Mouse (Mus musculus) liver (tissue): Measurements from ENCODE around the gene Prrc2b.

Experiments used
- DNase-seq: peaks from one replicate; pipeline ENCODE4 v3.0.0-alpha.2; 2020; ENCODE audit warnings: mixed read lengths

Gene Prrc2b

DNA sequence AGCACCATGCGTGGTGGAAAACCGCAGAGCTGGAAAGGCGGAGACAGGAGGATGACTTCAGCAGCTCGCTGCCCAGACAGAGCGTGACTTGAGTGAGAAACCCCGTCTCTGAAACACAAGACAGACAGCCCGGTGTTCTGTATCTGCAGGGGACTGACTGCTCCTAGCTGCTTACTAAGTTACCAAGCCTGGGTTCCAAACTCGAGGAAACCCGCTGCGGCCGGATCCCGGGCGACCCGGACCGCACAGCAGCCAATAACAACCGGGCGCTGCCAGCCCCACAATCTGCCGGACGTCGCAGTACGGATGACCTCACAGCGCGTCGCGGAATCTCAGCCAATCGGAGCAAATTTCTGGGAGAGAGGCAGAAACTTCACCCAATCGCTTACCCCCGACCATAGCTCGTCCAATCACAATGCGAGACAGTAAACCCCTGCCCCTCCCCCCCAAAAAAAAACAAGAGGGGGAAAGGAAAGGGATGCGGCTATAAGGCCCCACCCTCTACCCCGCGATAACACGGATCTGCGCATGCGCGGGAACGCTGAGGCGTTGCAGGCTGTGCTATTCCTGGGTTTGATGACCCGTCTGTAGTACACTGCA is 13.1 kb upstream of the Prrc2b start:
- DNase-seq: peak; percentile 98

DNA sequence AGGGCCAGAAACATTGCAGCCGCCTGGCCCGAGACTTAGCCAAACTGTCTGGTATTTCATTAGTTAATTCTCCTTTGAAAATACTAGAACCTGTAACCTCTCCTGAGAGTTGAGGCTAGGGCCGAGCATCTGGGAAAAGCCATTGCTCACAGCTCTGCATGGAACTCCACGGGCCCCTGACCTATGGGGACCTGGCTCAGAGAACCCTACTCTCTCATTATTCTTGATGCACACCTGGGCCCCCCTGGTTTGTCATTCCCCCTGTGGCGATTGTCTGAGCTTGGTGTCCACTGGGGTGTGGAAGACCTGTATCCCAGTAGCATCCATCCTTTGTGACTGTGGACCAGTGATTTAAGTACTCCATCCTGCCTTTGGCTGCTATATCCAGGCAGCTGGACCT is 11.5 kb upstream of the Prrc2b start:
- DNase-seq: peak; percentile 3

DNA sequence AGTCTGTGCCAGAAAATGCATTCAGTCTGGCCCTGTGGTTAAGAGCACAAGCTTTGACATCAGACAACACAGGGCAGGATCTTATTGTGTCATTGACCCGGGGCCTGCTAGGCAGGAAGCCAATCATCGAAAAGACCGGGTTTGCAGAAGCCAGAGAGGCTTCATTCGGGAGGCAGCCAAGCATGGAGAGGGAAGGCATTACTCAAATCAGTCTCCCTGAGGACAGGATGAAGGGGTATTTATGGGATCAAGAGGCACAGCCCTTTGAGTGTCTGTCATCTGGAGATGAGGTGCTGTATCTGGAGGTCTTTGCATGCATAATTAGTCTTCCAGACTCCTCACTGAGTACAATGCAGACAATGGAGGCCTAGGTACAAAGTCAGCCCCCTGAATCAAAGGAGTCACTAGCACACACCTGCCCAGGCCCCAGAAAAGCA is 10.4 kb upstream of the Prrc2b start:
- DNase-seq: peak; percentile 7

DNA sequence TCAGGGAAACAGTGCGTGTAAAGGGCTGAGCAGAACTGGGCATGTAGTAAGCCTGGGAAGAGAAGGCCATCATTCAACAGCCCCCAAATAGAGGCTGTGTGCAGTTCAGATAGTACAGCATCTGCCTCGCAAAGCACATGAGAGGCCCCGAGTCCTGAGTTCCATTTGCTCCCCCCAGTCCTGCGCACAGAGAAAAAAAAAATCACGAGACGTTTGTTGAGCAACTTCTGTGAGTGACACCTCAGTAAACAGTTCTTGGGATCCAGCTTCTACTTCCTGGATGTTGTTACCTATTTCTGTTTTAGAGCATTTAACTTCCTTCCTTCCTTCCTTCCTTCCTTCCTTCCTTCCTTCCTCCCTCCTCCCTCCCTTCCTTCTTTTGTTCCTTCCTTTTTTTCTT is 9.3 kb upstream of the Prrc2b start:
- DNase-seq: peak; percentile 1

DNA sequence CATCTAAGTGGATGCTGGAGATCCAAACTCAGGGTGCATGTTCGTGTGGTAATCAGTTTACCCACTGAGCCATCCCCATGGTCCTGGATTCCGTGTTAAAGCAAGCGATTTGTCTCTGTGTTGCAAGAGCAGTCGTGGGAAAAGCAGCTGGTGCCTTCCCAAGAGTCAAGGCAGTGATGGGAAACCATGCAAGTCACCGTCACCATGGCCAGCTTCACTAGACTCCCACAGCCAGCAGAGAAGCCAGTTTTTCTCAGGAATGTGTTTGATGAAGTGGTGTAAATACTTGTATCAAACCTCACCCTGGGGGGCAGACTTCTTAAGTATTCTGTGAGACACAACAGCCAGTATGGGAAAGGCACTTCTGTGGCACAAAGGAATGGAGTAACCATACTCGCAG is 8.5 kb upstream of the Prrc2b start:
- DNase-seq: no peak

DNA sequence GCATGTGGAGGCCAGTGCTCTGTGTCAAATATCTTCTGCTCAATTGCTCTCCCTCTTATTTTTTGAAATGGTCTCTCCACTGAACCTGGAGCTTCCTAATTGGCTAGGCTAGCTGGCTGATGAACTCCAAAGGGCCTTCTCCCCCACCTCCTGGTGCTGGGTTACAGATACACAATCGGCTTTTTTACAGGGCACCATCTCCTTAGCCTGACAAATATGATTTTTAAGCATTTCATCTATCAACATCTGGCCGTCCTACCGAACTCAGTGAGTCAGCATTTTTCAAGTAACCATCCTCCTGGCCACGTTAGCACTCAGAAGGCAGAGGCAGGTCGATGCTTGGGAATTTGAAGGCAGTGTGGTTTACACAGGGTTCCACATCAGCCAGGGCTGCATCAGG is 6.2 kb upstream of the Prrc2b start:
- peak; percentile 36 for DNase-seq

DNA sequence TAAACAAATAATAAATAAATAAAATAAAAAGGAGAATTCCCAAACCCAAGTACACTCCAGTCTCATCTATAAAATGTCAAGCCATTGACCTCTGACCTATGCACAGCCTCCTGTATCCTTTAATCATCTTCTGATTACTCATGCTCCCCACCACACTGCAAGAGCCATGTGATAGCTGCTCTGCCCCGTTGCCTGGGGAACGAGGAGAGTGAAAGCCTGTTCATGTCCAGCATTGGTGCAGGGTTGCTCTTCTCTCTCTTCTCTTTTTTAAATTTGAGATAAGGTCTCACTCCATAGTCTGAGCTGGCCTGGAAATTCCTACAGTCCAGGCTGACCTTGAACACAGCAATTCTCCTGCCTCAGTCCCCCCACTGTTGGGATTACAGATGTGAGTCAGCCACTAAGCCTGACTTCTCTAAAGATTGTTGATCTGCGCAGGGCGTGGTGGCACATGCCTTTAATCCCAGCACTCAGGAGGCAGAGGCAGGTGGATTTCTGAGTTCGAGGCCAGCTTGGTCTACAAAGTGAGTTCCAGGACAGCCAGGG is 4.2 kb upstream of the Prrc2b start:
- peak; percentile 6 for DNase-seq

DNA sequence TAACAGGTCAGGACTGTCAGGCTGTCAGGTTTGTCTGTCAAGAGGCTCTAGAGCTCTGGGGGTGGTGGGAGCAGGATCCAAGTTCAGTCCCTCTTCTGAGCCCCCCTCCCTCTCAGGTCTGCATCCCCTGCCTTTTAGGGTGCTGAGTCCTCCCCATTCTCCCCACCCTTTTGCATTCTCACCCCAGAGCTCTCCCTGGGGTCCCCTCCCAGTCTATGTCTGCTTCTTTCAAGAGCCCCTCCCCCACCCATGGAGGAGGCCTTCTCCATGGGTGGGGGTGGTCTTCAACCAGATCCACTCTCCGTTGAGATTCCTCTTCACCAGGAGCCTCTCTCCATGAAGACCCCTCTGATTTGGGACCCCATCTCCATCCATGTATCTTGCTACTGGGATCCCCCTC is 747 bp upstream of the Prrc2b start:
- no peak for DNase-seq

DNA sequence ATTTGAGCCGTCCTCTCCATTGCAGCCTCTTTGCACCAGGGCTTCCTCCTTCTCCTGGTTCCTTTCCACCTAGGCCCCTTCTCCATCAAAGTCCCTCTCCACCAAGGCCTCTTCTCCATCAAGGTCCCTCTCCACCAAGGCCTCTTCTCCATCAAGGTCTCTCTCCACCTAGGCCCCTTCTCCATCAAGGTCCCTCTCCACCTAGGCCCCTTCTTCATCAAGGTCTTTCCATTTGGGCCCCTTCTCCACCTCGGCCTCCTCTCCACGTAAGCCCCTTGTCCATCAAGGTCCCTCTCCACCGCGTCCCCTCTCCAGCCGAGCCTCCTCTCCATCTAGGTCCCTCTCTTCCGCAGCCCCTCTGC is 339 bp upstream of the Prrc2b start:
- DNase-seq: no peak

DNA sequence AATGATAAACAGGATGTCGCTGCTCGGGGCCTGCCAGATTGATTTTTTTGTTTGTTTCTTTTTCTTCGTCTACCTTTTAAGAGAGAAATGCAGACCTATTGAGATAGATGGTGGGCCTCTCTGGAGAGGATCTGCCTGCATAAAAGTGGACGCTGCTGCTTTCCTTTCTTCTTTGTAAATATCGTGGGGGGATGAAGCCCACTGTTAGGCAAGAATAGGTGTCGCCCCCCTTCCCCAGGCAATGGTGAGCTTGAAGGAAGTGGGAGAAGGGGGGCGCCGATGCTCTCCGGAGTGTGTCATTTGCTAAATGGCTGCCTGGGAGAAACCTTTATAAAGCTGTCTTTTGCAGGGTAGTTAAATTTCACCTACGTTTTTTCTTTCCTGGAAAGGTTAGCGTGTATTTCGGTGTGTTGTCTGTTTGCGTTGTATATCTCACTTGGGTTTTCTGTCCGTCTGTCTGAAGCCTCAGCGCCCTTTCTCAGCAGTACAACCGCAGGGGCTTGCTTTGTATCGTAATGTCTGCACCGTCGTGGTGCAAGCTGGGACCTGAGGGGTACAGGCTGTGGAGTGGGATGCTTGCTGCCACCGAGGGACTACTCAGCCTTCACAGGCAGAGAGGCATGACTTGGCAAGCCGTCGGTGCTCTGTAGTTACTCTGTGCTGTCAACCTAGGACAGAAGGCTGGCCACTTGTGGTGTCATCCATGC is 931 bp downstream of the Prrc2b start:
- peak; percentile 72 for DNase-seq

DNA sequence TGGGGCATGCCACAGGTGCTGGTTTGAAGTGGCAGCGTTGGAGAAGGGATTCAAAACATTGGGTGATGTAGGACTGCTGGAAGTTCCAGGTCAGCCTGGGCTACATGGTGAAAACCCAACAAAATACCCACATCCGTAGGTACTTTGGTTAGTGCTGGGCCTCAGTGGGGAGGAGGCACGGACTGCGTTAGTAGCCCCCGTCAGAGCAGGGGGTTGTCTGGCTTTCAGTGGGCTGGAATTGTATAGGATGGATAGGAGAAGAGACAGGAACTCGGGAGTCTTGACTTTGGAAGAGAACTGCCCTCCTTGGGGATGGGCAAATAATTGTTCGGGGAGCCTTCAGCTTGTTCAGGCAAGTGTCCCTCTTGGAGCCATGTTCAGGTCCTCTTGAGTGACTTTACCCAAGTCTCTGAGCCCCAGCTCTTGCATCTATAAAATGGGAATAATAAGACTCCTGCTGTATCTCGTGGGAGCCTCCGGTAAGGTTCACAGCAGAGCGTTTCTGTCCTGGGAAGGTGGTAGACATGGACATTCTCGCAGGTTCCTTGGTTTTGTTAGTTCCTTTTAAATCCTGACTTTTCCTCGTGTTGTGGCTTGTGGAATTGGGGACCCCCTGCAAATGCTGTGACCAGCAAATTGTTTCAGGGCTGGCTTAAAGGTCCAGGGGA is 1.6 kb downstream of the Prrc2b start:
- no peak for DNase-seq

DNA sequence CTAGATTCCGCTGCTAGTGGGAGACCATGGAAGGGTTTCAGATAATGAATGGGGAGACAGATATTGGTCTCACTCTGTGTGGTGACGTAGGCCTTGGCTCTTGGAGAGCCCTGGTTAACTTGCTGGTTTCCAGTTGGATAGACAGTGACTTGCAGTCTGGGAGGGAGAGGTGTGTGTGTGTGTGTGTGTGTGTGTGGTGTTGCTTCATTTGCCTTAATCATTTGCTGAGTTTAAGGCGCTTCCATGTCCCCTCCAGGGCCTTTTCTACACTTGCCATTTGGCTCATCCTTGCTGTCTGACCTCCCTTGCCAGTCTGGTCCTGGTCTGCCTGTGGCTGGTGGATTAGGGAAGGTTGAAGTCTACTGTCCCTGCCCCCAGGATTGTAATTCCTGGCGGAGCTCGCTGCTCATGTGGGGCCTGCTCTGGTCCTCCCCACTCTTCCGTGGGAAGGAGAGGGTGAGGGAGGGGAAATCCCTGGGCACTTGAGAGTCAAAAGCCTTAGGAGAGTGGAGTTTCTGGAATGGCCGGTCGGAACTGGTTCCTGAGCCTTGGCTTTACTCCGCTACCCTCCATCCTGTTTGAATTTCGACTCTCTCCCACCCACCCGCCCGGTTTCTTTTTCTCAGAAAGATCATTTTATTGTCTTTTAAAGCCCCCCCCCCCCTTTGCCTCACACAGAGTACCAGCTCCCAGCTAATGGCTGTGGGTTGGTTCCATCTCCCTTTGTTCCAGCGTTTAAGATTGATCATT is 2.3 kb downstream of the Prrc2b start:
- DNase-seq: peak; percentile 44

DNA sequence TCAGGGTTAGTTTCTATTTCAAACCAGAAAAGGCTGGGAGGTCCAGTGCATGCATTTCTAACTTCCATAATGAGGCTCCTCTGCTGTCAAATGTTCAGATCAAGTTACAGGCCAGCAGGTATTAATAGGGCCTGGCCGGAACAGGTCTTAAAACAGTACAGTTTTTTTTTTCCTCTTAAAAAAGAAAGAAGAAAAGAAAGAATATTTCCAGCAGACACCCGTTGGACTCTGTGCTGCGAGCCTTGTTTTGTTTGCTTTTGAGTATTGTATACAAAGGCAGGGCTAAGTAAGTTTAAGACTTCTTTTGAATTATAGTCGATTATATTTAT is 2.9 kb downstream of the Prrc2b start:
- no peak for DNase-seq

DNA sequence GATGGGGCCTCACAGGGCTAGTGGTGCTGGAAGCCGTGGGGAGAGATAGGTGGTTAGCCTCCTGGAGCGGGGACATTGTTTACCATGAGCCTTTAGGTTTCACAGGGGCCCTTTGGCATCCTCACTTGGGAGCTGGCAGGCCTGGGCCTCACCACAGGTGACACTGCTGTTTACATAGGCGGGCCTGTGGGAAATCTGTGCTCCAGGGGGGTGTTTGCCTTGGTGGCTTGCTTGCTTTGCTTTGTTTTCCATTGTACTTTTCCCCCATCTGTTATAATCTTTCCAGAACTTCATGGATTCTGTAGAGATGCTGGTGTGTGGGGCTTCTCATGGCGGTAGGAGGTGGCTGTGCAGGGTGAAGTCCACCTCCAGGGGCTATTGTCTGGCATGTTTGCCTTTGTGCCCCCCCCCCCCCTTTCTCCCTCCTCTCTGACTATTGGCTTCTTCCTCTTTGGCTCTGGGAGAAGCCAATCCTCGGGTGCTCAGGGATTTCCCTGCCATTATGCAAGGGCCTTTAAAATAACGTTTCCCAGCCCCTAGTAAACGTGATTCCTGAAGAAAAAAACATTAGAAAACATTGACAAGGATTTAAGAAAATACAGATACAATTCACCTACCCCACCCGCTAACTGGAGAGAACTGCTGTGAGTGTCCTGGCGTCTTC is 3.6 kb downstream of the Prrc2b start:
- no peak for DNase-seq

DNA sequence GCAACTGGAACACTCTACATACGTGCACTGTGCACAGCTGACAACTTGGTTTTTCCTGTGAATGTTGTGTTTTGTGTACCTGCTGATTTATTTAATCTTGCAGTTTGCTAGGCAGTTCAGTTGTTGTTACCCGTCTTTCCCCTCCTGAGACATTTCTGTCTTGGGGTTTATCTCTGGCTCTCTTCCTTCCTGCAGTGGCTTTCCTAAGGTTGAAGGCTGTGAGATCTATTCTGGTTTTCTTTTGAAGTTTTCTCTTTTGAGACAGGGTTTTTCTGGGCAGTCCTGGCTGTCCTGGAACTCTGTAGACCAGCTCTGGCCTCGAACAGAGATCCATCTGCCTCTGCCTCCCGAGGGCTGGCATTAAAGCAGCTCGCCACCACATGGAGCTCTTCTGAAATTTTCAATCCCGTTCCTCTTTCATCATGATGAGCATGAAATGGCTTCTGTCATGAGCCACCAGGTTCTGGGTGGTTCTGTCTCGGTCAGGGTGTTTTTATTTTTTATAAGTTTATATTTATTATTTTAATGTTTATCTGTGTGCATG is 4.2 kb downstream of the Prrc2b start:
- DNase-seq: no peak

DNA sequence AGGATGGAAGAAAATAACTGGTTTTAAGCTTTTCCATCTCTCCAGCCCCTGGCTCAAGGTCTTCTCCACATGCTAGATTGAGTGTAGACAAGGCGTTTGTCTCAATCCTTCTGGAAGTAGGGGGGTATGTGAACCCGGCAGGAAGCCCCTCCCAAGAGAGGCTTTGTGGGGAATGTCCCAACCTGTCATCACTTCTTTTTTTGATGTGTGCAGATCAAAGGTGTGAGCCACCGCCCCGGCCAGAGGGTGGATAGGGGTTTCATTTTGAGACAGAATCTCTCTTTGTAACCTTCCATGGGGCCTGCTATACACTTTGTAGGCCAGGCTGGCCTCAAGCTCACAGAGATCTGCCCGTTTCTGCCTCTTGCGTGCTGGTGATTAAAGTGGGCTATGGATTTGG is 4.7 kb downstream of the Prrc2b start:
- no peak for DNase-seq

DNA sequence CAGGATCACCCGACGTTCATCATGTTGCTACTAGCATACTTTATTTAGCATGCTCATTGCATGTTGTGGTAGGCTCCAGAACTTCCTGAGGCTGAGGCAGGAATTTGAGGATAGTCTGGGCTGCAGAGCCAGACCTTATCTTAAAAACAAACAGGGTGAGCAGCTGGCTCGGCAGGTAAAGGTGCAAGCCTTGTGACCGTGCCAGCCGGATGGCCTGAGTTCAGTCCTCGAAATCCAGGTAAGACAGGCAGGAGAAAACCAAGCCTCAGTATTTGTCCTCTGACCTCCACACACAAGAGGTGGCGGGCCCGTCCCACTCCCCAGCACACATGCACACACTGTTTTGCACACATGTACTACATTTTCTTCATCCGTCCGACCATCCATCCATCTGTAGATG is 5.8 kb downstream of the Prrc2b start:
- no peak for DNase-seq

DNA sequence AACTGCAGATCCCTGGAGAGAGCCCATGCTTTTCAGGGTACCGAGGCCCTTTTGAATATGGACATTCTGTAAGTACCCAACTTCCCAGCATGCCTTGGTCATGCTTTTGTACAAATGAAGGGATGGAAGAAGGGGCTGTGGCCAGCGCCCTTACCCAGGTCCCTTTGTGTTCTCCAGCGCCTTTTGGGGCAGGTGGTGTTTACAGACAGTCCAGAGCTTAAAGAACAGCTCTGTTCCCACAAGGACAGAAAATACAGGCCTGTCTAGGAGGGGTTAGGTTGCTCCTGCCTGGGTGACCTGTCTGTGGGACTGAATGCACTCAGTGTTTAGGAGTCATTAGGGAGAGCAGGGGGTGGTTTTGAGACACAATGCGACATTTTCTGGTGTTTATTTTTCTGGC is 6.4 kb downstream of the Prrc2b start:
- DNase-seq: no peak

DNA sequence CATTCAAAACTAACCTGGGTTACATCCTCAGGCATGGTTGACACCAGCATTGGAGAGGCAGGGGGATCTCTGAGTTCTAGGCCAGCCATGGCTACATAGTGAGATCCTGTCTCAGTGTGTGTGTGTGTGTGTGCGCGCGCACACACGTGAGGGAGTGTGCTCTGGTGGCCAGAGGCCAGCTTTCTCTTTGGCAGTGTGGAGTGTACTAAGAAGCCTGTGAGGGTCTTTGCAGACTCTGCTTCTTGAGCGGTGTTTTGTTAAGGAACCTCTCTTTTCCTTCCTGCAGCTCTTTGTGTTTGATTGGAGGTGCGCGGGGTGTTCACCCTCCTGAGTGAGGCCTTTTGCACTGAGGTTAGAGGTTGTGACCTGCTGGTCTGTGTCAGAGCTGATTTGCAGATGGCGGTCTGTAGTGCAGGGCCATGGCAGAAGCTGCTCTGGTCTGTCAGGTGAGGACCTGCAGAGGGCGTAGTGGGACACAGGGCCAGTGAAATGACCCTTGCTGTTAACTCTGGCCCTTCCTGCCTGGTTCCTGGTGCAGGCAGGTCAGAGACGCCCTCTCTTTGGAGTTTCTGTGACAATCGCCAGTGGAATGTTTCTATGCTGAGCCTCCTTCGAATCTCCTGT is 7.8 kb downstream of the Prrc2b start:
- DNase-seq: no peak

DNA sequence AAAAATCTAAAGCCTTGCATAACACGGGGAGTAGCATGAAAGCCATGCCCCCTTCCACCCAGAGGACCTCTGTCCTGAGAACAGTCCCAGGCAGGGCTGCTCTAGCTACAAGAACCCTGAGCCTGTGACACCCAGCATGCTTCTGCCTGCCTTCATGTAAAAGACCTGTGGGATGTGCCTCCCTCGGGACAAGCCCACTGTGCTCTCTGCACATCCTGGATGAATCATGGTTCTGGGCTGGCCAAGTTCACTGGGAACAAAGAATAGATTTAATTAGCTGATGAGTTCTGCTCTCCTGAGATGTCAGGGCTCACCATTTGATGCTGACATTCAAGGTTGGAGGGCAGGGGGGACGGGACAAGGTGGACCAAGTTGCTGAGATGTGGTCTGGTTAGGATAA is 9.6 kb downstream of the Prrc2b start:
- no peak for DNase-seq

DNA sequence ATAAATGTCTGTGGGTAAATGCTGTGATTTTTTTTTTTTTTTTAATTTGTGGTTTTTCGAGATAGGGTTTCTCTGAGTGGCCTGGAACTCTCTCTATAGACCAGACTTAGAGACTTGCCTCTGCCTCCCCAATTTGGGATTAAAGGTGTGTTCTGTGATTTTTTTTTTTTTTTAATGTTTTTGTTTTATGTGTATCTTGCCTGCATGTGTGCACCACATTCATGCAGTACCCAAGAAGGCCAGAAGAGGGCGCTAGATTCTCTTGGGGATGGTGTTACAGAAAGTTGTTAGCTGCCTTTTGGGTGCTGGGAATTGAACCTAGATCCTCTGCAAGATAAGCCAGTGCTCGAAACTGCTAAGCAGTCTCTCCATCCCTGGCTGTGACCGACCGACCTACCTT is 10.1 kb downstream of the Prrc2b start:
- no peak for DNase-seq

DNA sequence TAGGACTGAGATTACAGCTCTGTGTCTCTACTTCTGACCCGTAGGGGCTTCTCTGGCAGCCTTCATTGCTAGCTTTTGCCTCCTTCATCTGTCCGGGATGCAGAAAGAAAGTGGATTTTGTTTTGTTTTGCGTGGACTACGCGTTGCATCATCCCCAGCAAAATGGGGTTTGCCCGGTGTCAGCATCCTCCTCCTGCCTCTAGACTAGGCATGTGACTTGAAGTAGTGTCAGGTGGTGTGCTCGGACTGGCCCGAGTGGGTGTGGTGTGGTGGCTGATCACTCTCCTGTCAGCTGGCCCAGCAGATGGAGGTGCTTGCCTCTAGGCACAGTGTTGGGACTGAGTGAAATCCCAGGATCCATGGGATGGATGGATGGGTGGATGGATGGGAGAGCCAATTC is 11.2 kb downstream of the Prrc2b start:
- DNase-seq: no peak
